Mouse (Mus musculus): ENCODE measurements around the gene Rhot1. TPM values are rescaled to one million over a fixed set of nuclear protein-coding genes. Genes with fewer than 3 reads are reported as not detected.

Gene Rhot1
- polyA plus RNA-seq, 1 experiment from 2014 or later = 20.7 TPM

GRCm38 (mm10) chr11:80190280-80190679 lies 18.5 kb upstream of the Rhot1 start:
- 48% methylated on average over 4 of the region's 4 CpGs for WGBS
- H3K36me3 ChIP-seq (ENCODE audit: control insufficient read depth, insufficient read depth) = peaks cover 34% of the 10 kb centered on the region
- no peak overlapping the region for H3K9ac ChIP-seq (ENCODE audit: low read depth, low read length)
- H3K9me3 ChIP-seq (ENCODE audit: control insufficient read depth) = no peaks in the 10 kb centered on the region
- TF ChIP-seq CTCF (IDR thresholded peaks at IDR 0.05; ENCODE audit: low read depth) = no peak
- H3K4me1 ChIP-seq (replicated peaks; ENCODE audit: control insufficient read depth, insufficient read depth, low read length) = no peaks in the 10 kb centered on the region
- H3K27ac ChIP-seq (ENCODE audit: low read depth, low read length) = no peak overlapping the region
- H3K27me3 ChIP-seq (replicated peaks; ENCODE audit: control insufficient read depth, insufficient read depth, low read length) = no peaks in the 10 kb centered on the region
- no peak overlapping the region for H3K4me3 ChIP-seq (ENCODE audit: low read depth, low read length)
- ATAC-seq = no peak
- no peak overlapping the region for H3K4me2 ChIP-seq (replicated peaks; ENCODE audit: low read depth)

DNA sequence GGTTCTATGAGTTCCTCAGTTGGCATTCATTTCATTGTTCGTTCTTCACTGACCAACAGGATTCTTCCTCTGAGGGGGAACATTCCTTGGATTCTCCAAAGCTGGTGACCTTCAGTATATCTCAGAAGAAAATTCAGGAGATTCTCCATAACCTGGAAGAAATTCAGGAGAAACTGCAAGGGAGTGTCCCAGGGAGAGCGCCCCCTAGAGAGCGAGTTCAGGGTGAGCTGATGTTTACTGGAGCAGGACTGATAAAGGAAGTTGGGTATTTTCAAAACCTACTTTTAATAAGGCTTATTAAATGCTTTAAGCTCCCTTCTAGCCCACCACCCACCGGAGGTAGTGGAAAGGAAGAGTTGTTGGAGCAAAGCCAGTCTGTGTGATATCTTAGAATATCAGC lies 15.0 kb upstream of the Rhot1 start:
- Histone ChIP-seq H3K9me3 (ENCODE audit: control insufficient read depth) (no peaks in the 10 kb centered on the region), H3K4me3 (ENCODE audit: low read depth, low read length) (no peak overlapping the region), H3K36me3 (ENCODE audit: control insufficient read depth, insufficient read depth) (peaks cover 34% of the 10 kb centered on the region), H3K9ac (ENCODE audit: low read depth, low read length) (no peak overlapping the region), H3K27me3 (replicated peaks; ENCODE audit: control insufficient read depth, insufficient read depth, low read length) (no peaks in the 10 kb centered on the region), H3K4me1 (replicated peaks; ENCODE audit: control insufficient read depth, insufficient read depth, low read length) (no peaks in the 10 kb centered on the region), H3K27ac (ENCODE audit: low read depth, low read length) (no peak overlapping the region), H3K4me2 (replicated peaks; ENCODE audit: low read depth) (no peak overlapping the region)
- WGBS = 70% methylated on average over 4 of the region's 4 CpGs
- no peak for ATAC-seq
- TF ChIP-seq CTCF (IDR thresholded peaks at IDR 0.05; ENCODE audit: low read depth) = peak; percentile 36; the same call in 1 of the 2 replicates

DNA sequence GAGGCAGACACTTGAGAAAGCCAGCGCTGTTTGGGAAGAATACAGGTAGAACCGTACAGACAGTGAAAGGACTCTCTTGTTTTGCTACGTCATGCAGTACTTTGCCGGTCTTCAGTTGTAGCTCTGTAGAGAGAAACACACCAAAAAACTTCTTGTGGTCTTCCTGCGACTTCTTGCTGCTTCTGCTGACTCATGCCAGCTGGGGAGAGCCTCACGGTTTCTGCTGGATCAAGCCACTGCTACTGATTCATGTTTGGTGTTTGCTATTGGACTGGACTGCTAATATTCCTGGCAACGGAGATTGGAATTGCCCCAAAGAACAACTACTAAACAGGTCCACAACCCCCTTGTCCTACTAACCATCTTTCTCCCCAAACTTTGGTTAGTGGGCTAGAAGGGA lies 12.5 kb upstream of the Rhot1 start:
- no peak overlapping the region for H3K4me2 ChIP-seq (replicated peaks; ENCODE audit: low read depth)
- peaks cover 18% of the 10 kb centered on the region for H3K36me3 ChIP-seq (ENCODE audit: control insufficient read depth, insufficient read depth)
- no peak for TF ChIP-seq CTCF (IDR thresholded peaks at IDR 0.05; ENCODE audit: low read depth)
- no peaks in the 10 kb centered on the region for H3K27me3 ChIP-seq (replicated peaks; ENCODE audit: control insufficient read depth, insufficient read depth, low read length)
- H3K4me3 ChIP-seq (ENCODE audit: low read depth, low read length) = no peak overlapping the region
- no peaks in the 10 kb centered on the region for H3K4me1 ChIP-seq (replicated peaks; ENCODE audit: control insufficient read depth, insufficient read depth, low read length)
- no peaks in the 10 kb centered on the region for H3K9me3 ChIP-seq (ENCODE audit: control insufficient read depth)
- no peak overlapping the region for H3K9ac ChIP-seq (ENCODE audit: low read depth, low read length)
- WGBS = 86% methylated on average over 7 of the region's 7 CpGs
- ATAC-seq = no peak
- no peak overlapping the region for H3K27ac ChIP-seq (ENCODE audit: low read depth, low read length)

- no peak for ATAC-seq
- no peaks in the 10 kb centered on the region for H3K9me3 ChIP-seq (ENCODE audit: control insufficient read depth)
- peaks cover 8% of the 10 kb centered on the region for H3K36me3 ChIP-seq (ENCODE audit: control insufficient read depth, insufficient read depth)
- 89% methylated on average over 3 of the region's 3 CpGs for WGBS
- no peak overlapping the region for H3K4me2 ChIP-seq (replicated peaks; ENCODE audit: low read depth)
- H3K9ac ChIP-seq (ENCODE audit: low read depth, low read length) = no peak overlapping the region
- no peaks in the 10 kb centered on the region for H3K4me1 ChIP-seq (replicated peaks; ENCODE audit: control insufficient read depth, insufficient read depth, low read length)
- H3K27me3 ChIP-seq (replicated peaks; ENCODE audit: control insufficient read depth, insufficient read depth, low read length) = no peaks in the 10 kb centered on the region
- H3K4me3 ChIP-seq (ENCODE audit: low read depth, low read length) = no peak overlapping the region
- H3K27ac ChIP-seq (ENCODE audit: low read depth, low read length) = no peak overlapping the region
- TF ChIP-seq CTCF (IDR thresholded peaks at IDR 0.05; ENCODE audit: low read depth) = no peak
These were observed 9.5 kb upstream of the Rhot1 start for GRCm38 (mm10) chr11:80199316-80199715.

DNA sequence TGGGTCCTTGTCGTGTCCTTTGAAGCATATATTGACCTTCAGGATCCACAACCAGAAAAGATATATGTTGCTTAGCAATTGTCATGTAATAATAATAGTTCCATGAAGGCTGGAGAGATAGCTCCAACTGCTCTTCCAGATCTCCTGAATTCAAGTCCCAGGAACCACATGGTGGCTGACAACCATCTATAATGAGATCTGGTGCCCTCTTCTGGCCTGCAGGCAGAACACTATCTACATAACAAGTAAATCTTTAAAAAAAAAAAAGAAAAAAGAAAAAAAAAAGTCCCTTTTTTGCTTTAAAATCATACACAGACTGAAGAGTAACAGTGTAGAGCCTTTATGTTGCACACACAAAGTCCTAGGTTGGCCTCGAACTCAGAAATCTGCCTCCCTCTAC lies 9.0 kb upstream of the Rhot1 start:
- Histone ChIP-seq H3K36me3 (ENCODE audit: control insufficient read depth, insufficient read depth) (peaks cover 3% of the 10 kb centered on the region), H3K4me2 (replicated peaks; ENCODE audit: low read depth) (no peak overlapping the region), H3K4me1 (replicated peaks; ENCODE audit: control insufficient read depth, insufficient read depth, low read length) (no peaks in the 10 kb centered on the region), H3K4me3 (ENCODE audit: low read depth, low read length) (no peak overlapping the region), H3K9me3 (ENCODE audit: control insufficient read depth) (no peaks in the 10 kb centered on the region), H3K27ac (ENCODE audit: low read depth, low read length) (no peak overlapping the region), H3K27me3 (replicated peaks; ENCODE audit: control insufficient read depth, insufficient read depth, low read length) (no peaks in the 10 kb centered on the region), H3K9ac (ENCODE audit: low read depth, low read length) (no peak overlapping the region)
- TF ChIP-seq CTCF (IDR thresholded peaks at IDR 0.05; ENCODE audit: low read depth) = peak; percentile 58
- ATAC-seq = no peak
- WGBS = 95% methylated on average over 2 of the region's 2 CpGs

DNA sequence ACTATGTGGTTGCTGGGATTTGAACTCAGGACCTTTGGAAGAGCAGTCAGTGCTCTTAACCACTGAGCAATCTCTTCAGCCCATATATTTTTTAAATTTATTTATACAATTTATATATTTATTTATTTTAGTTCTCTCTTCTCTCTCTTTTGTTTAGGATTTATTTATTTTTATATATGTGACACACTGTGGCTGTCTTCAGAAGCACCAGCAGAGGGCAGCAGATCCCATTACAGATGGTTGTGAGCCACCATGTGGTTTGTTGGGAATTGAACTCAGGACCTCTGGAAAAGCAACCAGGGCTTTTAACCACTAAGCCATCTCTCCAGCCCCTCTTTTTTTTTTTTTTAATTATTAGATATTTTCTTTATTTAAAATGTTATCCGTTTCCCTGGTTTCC lies 8.5 kb upstream of the Rhot1 start:
- Histone ChIP-seq H3K27ac (ENCODE audit: low read depth, low read length) (no peak overlapping the region), H3K4me2 (replicated peaks; ENCODE audit: low read depth) (no peak overlapping the region), H3K4me3 (ENCODE audit: low read depth, low read length) (no peak overlapping the region), H3K36me3 (ENCODE audit: control insufficient read depth, insufficient read depth) (no peaks in the 10 kb centered on the region; the same call in 1 of the 2 replicates), H3K9me3 (ENCODE audit: control insufficient read depth) (no peaks in the 10 kb centered on the region), H3K9ac (ENCODE audit: low read depth, low read length) (no peak overlapping the region), H3K27me3 (replicated peaks; ENCODE audit: control insufficient read depth, insufficient read depth, low read length) (no peaks in the 10 kb centered on the region), H3K4me1 (replicated peaks; ENCODE audit: control insufficient read depth, insufficient read depth, low read length) (no peaks in the 10 kb centered on the region)
- 94% methylated on average over 1 of the region's 1 CpGs for WGBS
- TF ChIP-seq CTCF (IDR thresholded peaks at IDR 0.05; ENCODE audit: low read depth) = peak; percentile 68
- ATAC-seq = no peak

GRCm38 (mm10) chr11:80202296-80202695 lies 6.5 kb upstream of the Rhot1 start:
- H3K4me1 ChIP-seq (replicated peaks; ENCODE audit: control insufficient read depth, insufficient read depth, low read length) = no peaks in the 10 kb centered on the region
- no peaks in the 10 kb centered on the region for H3K27me3 ChIP-seq (replicated peaks; ENCODE audit: control insufficient read depth, insufficient read depth, low read length)
- no peak overlapping the region for H3K4me2 ChIP-seq (replicated peaks; ENCODE audit: low read depth)
- TF ChIP-seq CTCF (IDR thresholded peaks at IDR 0.05; ENCODE audit: low read depth) = no peak
- no peak overlapping the region for H3K27ac ChIP-seq (ENCODE audit: low read depth, low read length)
- H3K36me3 ChIP-seq (ENCODE audit: control insufficient read depth, insufficient read depth) = no peaks in the 10 kb centered on the region; the same call in 1 of the 2 replicates
- H3K9ac ChIP-seq (ENCODE audit: low read depth, low read length) = no peak overlapping the region
- whole genome bisulfite sequencing = 61% methylated on average over 6 of the region's 6 CpGs
- H3K9me3 ChIP-seq (ENCODE audit: control insufficient read depth) = no peaks in the 10 kb centered on the region
- no peak overlapping the region for H3K4me3 ChIP-seq (ENCODE audit: low read depth, low read length)
- no peak for ATAC-seq
